Mouse (Mus musculus): ENCODE data around the gene Rgcc. TPM values are rescaled to one million over a fixed set of nuclear protein-coding genes. Genes with fewer than 3 reads are reported as not detected.

The Rgcc gene
- polyA plus RNA-seq, 1 experiment from 2014 or later, result 3.0 TPM

- TF ChIP-seq CTCF (IDR thresholded peaks at IDR 0.05), result no peak
- ChIA-PET POLR2A (no interaction called here), CTCF (no interaction called here)
- H3K27me3 ChIP-seq, result no peaks in the 10 kb centered on the region
- ATAC-seq, result no peak
- in situ Hi-C loops (cut with MboI; ENCODE audit: low pct_unique_long_range_greater_than_20kb), result no loop called here
- no peak for DNase-seq (ENCODE audit: low read depth, low spot score)
Measured at GRCm38 (mm10) chr14:79267382-79267781, 34.1 kb downstream of the Rgcc start.

GRCm38 (mm10) chr14:79266408-79266807 is 35.0 kb downstream of the Rgcc start:
- ChIA-PET POLR2A (no interaction called here), CTCF (no interaction called here)
- no peak for TF ChIP-seq CTCF (IDR thresholded peaks at IDR 0.05)
- in situ Hi-C loops (cut with MboI; ENCODE audit: low pct_unique_long_range_greater_than_20kb), result no loop called here
- no peak for ATAC-seq
- no peaks in the 10 kb centered on the region for H3K27me3 ChIP-seq
- no peak for DNase-seq (ENCODE audit: low read depth, low spot score)

DNA sequence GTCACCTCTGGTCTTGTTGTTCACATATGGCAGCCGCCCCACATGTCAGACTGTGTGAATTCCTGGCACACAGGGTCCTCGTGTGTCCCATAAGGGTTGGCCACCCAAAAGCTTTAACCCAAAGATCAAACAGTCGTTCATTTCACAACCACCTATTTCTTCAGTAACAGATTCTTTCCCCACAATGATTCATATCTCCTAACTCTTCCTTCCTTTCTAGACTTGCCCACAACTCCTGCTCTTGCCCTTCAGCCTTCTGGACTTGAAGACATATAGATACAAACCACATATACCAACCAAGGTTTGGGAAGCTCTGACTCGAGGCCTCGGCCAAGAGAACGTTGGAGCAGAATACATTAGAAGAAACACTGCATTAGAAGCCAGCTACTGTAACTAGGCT is 35.7 kb downstream of the Rgcc start:
- TF ChIP-seq CTCF (IDR thresholded peaks at IDR 0.05), result no peak
- DNase-seq (ENCODE audit: low read depth, low spot score) (no peak), ATAC-seq (no peak)
- in situ Hi-C loops (cut with MboI; ENCODE audit: low pct_unique_long_range_greater_than_20kb), result no loop called here
- CTCF ChIA-PET, result no interaction called here
- H3K27me3 ChIP-seq, result no peaks in the 10 kb centered on the region
- POLR2A ChIA-PET, result no interaction called here

- H3K27me3 ChIP-seq, result no peaks in the 10 kb centered on the region
- in situ Hi-C loops (cut with MboI; ENCODE audit: low pct_unique_long_range_greater_than_20kb), result no loop called here
- DNase-seq (ENCODE audit: low read depth, low spot score), result no peak
- ChIA-PET POLR2A (interaction anchor here (1.0 kb wide), 1 partner anchor 12 kb away, joined by 4 read pairs; no protein-coding TSS in a partner anchor), CTCF (no interaction called here)
- no peak for ATAC-seq
- no peak for TF ChIP-seq CTCF (IDR thresholded peaks at IDR 0.05)
Measured at GRCm38 (mm10) chr14:79263321-79263720, 38.1 kb downstream of the Rgcc start.

GRCm38 (mm10) chr14:79262677-79263076 is 38.8 kb downstream of the Rgcc start:
- ChIA-PET CTCF (no interaction called here), POLR2A (no interaction called here)
- no peak for TF ChIP-seq CTCF (IDR thresholded peaks at IDR 0.05)
- H3K27me3 ChIP-seq, result no peaks in the 10 kb centered on the region
- DNase-seq (ENCODE audit: low read depth, low spot score), result no peak
- ATAC-seq, result no peak
- in situ Hi-C loops (cut with MboI; ENCODE audit: low pct_unique_long_range_greater_than_20kb), result no loop called here

DNA sequence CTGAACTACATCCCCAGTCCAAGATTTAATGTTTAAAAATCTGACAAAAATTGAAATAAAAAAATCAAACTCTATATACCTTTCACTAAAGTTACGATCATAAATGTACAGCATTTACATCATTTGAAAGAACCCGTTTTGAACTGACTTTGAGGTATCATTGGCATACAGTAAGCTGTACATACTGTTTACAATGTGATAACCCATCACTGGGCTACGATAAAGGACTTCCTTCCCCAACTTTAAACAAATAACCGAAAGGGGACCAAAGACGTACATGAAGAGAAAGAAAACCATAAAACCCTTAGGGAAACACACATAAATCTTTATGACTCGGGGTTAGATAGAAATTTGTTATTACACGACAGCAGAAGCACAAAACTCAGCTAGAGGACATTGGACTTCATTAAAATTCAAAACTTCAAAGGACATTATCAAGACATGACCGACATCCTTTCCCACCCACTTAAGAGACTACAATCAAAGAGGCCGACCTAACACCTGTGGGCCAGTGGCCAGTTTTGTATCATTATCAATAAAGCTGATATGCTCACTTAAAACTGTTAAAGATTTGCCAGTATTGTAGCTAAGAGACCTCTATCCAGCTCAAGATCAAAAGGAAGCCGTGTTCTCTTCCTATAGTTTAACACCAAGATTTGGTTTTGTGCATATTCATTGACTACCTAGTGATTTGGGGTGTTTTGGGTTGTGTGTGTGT is 42.2 kb downstream of the Rgcc start:
- H3K27me3 ChIP-seq, result no peaks in the 10 kb centered on the region
- TF ChIP-seq CTCF (IDR thresholded peaks at IDR 0.05), result no peak
- no peak for ATAC-seq
- ChIA-PET CTCF (interaction anchor here (1.9 kb wide), 1 partner anchor 8 kb away, joined by 5 read pairs; no protein-coding TSS in a partner anchor), POLR2A (no interaction called here)
- DNase-seq (ENCODE audit: low read depth, low spot score), result no peak
- in situ Hi-C loops (cut with MboI; ENCODE audit: low pct_unique_long_range_greater_than_20kb), result no loop called here

DNA sequence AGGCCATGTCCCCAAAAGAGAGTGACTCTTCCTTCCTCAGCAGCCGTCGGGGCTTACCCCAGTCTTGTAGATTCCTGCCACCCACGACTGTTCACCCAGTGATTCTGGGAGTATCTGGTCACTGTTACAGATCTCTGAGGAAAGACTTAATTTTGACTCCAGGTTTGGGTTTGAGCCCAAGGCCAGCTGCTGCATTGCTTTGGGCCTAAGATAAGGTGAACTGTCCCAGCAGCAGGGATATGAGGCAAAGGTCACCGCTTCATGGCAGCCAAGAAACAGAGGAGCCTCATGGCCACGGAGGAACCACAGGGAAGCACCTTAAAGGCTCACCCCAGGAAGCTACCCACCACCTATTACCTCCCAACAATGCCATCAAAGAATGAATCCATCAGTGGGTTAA is 44.8 kb downstream of the Rgcc start:
- no peak for ATAC-seq
- ChIA-PET POLR2A (no interaction called here), CTCF (interaction anchor here (1.1 kb wide), 1 partner anchor 15 kb away, joined by 3 read pairs; no protein-coding TSS in a partner anchor)
- no peaks in the 10 kb centered on the region for H3K27me3 ChIP-seq
- TF ChIP-seq CTCF (IDR thresholded peaks at IDR 0.05), result no peak
- in situ Hi-C loops (cut with MboI; ENCODE audit: low pct_unique_long_range_greater_than_20kb), result no loop called here
- no peak for DNase-seq (ENCODE audit: low read depth, low spot score)

DNA sequence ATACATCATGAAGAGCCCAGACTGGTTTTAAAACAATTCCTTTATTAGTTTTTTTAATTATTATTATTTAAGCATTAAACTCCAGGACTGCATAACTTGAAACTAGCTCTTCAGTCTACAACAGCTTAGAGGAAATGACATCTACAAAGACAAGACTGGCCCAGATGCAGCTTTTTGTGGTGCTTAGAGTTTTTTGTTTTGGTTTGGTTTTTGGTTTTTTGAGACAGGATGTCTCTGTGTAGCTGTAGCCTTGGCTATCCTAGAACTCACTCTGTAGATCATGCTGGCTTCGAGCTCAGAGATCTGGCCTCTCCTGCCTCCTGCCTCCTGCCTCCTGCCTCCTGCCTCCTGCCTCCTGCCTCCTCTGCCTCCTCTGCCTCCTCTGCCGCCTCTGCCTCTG is 45.7 kb downstream of the Rgcc start:
- ChIA-PET POLR2A (interaction anchor here (1.0 kb wide), 1 partner anchor 97 kb away, joined by 3 read pairs; no protein-coding TSS in a partner anchor), CTCF (interaction anchor here (1.1 kb wide), 1 partner anchor 14 kb away, joined by 3 read pairs; no protein-coding TSS in a partner anchor)
- DNase-seq (ENCODE audit: low read depth, low spot score) (no peak), ATAC-seq (no peak)
- in situ Hi-C loops (cut with MboI; ENCODE audit: low pct_unique_long_range_greater_than_20kb), result no loop called here
- H3K27me3 ChIP-seq, result no peaks in the 10 kb centered on the region
- TF ChIP-seq CTCF (IDR thresholded peaks at IDR 0.05), result no peak

DNA sequence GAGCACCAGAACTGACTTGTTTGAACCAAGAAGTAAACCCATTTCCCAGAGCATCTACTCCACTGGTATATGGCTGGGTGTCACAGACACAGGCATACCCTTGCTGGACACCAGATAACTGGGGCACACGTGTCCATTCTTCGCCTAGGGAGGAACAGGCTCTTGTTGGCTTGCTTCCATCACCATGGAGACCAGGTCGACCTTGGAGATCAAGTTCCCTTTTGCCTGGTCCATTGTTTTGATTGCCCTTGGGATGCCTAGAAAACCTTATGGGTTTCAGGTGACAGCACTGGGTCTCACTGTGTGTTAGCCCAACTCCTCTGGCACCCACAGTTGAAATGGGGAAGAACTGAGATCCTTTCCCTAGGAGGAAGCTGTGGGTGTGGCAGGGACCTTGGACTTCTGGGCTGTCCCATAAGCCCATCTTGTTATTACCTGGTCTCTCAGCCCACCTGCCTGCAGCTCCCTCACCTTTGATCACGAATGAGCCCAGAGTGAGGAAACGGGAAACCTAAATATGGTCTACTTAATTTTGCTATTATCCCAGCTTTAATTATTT is 49.6 kb downstream of the Rgcc start:
- CTCF ChIA-PET, result no interaction called here
- in situ Hi-C loops (cut with MboI; ENCODE audit: low pct_unique_long_range_greater_than_20kb), result no loop called here

DNA sequence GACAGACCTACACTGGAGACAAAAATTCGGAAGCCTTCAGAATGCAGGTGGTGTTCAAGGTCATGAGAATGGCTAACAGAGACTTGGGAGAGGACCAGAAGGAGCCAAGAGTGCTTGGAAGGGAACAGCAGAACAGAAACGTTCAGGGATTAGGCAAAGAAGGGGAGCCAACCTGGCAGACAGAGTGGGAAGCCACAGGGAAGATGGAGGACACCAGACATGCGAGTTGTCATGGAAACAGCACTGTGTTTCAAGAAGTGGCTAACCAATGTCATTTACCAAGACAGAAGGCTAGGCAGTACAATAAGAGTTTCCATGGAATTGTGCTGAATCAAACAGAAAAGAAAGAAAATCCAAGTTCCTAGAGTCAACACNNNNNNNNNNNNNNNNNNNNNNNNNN is 56.9 kb downstream of the Rgcc start:
- ATAC-seq (no peak), DNase-seq (ENCODE audit: low read depth, low spot score) (no peak)
- in situ Hi-C loops (cut with MboI; ENCODE audit: low pct_unique_long_range_greater_than_20kb), result no loop called here
- POLR2A ChIA-PET, result no interaction called here
- no peak for TF ChIP-seq CTCF (IDR thresholded peaks at IDR 0.05)
- CTCF ChIA-PET, result no interaction called here
- H3K27me3 ChIP-seq, result no peaks in the 10 kb centered on the region

More for the DNA sequence above, 49.6 kb downstream of the Rgcc start:
- POLR2A ChIA-PET, result interaction anchor here (0.9 to 1.4 kb wide), 2 partner anchors 12 kb away, joined by 3 to 4 read pairs; no protein-coding TSS in a partner anchor
- no peak for TF ChIP-seq CTCF (IDR thresholded peaks at IDR 0.05)
- ATAC-seq, result no peak
- DNase-seq (ENCODE audit: low read depth, low spot score), result no peak
- H3K27me3 ChIP-seq, result no peaks in the 10 kb centered on the region

DNA sequence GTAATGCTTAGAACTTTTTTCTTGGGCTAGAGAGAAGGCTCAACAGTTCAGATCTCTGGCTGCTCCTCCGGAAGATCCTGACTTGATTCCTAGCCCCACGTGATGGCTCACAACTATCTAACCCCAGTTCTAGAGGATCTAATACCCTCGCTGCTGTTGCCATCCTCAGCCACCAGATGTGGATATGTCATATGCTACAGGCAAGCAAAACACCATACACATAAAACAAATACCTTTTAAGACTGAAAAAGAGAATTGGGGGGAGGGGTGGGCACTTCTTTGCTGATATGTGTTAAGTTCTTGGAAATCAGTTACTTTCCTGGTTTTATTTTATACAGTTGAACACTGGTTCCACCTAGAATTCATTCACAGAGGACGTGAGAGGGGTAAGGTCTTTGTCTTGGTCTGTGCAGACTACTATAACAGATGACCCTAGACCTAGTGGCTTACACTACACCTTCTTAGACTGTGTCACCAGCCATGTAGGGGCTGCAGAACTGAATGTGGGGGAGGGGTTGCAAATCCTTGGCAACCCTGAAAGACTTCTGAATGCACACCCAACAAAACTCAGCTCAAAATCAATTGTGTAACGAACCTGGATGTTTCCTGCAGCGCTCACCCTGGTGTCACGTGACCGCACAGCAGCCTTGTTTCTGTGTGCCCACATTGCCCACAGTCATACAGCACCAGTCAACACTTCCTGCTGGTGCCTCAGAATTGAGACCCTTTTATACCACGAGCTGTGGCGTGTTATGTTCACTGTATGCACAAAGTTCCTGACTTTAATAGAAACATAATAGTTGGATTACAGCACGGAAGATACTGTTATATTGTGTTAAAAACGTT is 58.2 kb downstream of the Rgcc start:
- TF ChIP-seq CTCF (IDR thresholded peaks at IDR 0.05), result no peak
- in situ Hi-C loops (cut with MboI; ENCODE audit: low pct_unique_long_range_greater_than_20kb), result no loop called here
- ChIA-PET CTCF (no interaction called here), POLR2A (no interaction called here)
- ATAC-seq (no peak), DNase-seq (ENCODE audit: low read depth, low spot score) (no peak)
- H3K27me3 ChIP-seq, result no peaks in the 10 kb centered on the region
